ENCODE assay signal across 20 mouse cellular contexts in the genomic region with DNA sequence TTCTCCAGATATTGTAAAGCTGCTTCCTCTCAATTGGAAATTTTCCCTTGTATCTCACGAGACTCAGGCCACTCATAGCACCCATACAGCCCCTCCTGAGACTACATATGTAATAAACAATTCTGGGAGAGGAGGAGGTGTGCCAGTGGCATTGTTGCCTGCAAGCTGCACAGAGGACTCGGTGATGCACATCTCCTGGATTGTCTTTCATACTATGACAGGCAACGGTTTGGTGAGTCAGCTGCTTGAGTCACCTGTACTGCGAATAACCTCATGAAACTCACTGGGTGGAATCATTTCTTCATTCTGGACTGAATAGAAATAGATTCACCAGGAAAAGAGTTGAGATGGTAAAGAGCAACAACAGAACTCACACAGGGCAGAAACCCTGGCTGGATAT.
DNase-seq lines count a peak whose midpoint lies in the region; ATAC-seq and TF ChIP-seq lines count a peak whose summit lies in the region.
"Had no signal": no experiment of that assay in that cellular context is flagged by ENCODE, and none has a peak within 500 bp of the region (broad histone marks: within the 10 kb centered on the region; RNA-seq: fewer than 3 reads in every experiment).

No protein-coding gene starts in this region.

- H3K79me2 ChIP-seq in MEL (ENCODE audit: control insufficient read depth, insufficient read depth, low read length, poor library complexity) = no peaks in the 10 kb centered on the region

- no peaks in the 10 kb centered on the region for H3K4me1 ChIP-seq in forebrain, embryonic 14.5 days (ENCODE audit: control insufficient read depth, insufficient read depth, low read length)
- no peaks in the 10 kb centered on the region for H3K4me1 ChIP-seq in forebrain, postnatal 0 days (ENCODE audit: insufficient read depth)
- H3K4me1 ChIP-seq in MEL (ENCODE audit: control insufficient read depth in 1 of 2, insufficient read depth in 2 of 2, low read length in 2 of 2) = peaks cover 7 to 14% of the 10 kb centered on the region in 2 experiments
- H3K4me1 ChIP-seq: embryonic facial prominence, embryonic 15.5 days; liver, embryonic 15.5 days; midbrain, embryonic 10.5 days; midbrain, embryonic 15.5 days had no signal

- H3K27ac ChIP-seq in forebrain, embryonic 14.5 days (ENCODE audit: low read depth, low read length) = no peak overlapping the region
- no peak overlapping the region for H3K27ac ChIP-seq in forebrain, postnatal 0 days (ENCODE audit: low read depth, low read length)
- H3K27ac ChIP-seq in MEL (ENCODE audit: control insufficient read depth, low read depth, low read length) = no peak overlapping the region
- H3K27ac ChIP-seq: embryonic facial prominence, embryonic 15.5 days; heart, embryonic 10.5 days; hindbrain, embryonic 14.5 days; liver, embryonic 15.5 days; midbrain, embryonic 10.5 days; midbrain, embryonic 15.5 days had no signal

- TF ChIP-seq RAD21 in MEL (IDR thresholded peaks at IDR 0.05; ENCODE audit: low read depth, low read length) = no peak

- intact Hi-C loops in heart, postnatal 25 days (cut with DNase I) = no loop called here

- no peak overlapping the region for H3K4me3 ChIP-seq in forebrain, embryonic 14.5 days (ENCODE audit: low read depth, low read length)
- no peak overlapping the region for H3K4me3 ChIP-seq in forebrain, postnatal 0 days (ENCODE audit: low read depth, low read length)
- H3K4me3 ChIP-seq in MEL (ENCODE audit: control insufficient read depth in 1 of 2, insufficient read depth in 1 of 2, low read depth in 2 of 2, low read length in 2 of 2) = no peak overlapping the region
- H3K4me3 ChIP-seq: embryonic facial prominence, embryonic 15.5 days; heart, embryonic 10.5 days; liver, embryonic 15.5 days; midbrain, embryonic 10.5 days; midbrain, embryonic 15.5 days had no signal

- H3K9ac ChIP-seq in forebrain, embryonic 14.5 days (ENCODE audit: low read length) = no peak overlapping the region
- no peak overlapping the region for H3K9ac ChIP-seq in forebrain, postnatal 0 days
- H3K9ac ChIP-seq in MEL (ENCODE audit: control insufficient read depth, low read depth, low read length, poor library complexity, severe bottlenecking) = no peak overlapping the region
- H3K9ac ChIP-seq: embryonic facial prominence, embryonic 15.5 days; hindbrain, embryonic 14.5 days; liver, embryonic 15.5 days; lung, embryonic 14.5 days; midbrain, embryonic 15.5 days had no signal

- no peak for TF ChIP-seq POLR2A in MEL (IDR thresholded peaks at IDR 0.05; ENCODE audit: control insufficient read depth in 1 of 2, insufficient read depth in 1 of 2, low read depth in 1 of 2, low read length in 2 of 2, poor library complexity in 1 of 2)

- TF ChIP-seq CTCF in forebrain, postnatal 0 days (IDR thresholded peaks at IDR 0.05; ENCODE audit: low read depth) = no peak
- TF ChIP-seq CTCF in MEL (IDR thresholded peaks at IDR 0.05 in 2 of 3, conservative IDR thresholded peaks at IDR 0.05 in 1 of 3; ENCODE audit: control insufficient read depth in 1 of 3, insufficient read depth in 1 of 3, low read depth in 2 of 3, low read length in 3 of 3, poor library complexity in 1 of 3, severe bottlenecking in 1 of 3) = no peak

- WGBS in forebrain, embryonic 14.5 days = 86% methylated on average over 4 of the region's 4 CpGs
- WGBS in forebrain, postnatal 0 days = 79% methylated on average over 4 of the region's 4 CpGs

- peak; percentile 18; the same call in 1 of the 2 replicates for ATAC-seq in forebrain, embryonic 14.5 days
- ATAC-seq in forebrain, postnatal 0 days = no peak
- ATAC-seq: midbrain, embryonic 15.5 days had no signal

- H3K9me3 ChIP-seq in forebrain, embryonic 14.5 days (replicated peaks; ENCODE audit: control insufficient read depth, low read length) = no peaks in the 10 kb centered on the region
- H3K9me3 ChIP-seq in forebrain, postnatal 0 days (ENCODE audit: low read length) = no peaks in the 10 kb centered on the region
- no peaks in the 10 kb centered on the region for H3K9me3 ChIP-seq in MEL (replicated peaks; ENCODE audit: insufficient read depth, low read length)
- H3K9me3 ChIP-seq: embryonic facial prominence, embryonic 15.5 days; heart, embryonic 10.5 days; liver, embryonic 15.5 days; midbrain, embryonic 10.5 days; midbrain, embryonic 15.5 days had no signal

- H3K36me3 ChIP-seq in forebrain, embryonic 14.5 days (ENCODE audit: control insufficient read depth, insufficient read depth, low read length) = no peaks in the 10 kb centered on the region
- H3K36me3 ChIP-seq in forebrain, postnatal 0 days (ENCODE audit: insufficient read depth) = no peaks in the 10 kb centered on the region
- H3K36me3 ChIP-seq in MEL (ENCODE audit: control insufficient read depth in 1 of 2, insufficient read depth in 2 of 2, low read length in 2 of 2) = peaks cover 0 to 15% of the 10 kb centered on the region in 2 experiments; a peak in 2 of 4 replicates
- H3K36me3 ChIP-seq: embryonic facial prominence, embryonic 15.5 days; heart, embryonic 10.5 days; liver, embryonic 15.5 days; midbrain, embryonic 10.5 days; midbrain, embryonic 15.5 days had no signal

- H3K4me2 ChIP-seq in forebrain, embryonic 14.5 days (ENCODE audit: low read length) = no peak overlapping the region
- no peak overlapping the region for H3K4me2 ChIP-seq in forebrain, postnatal 0 days (ENCODE audit: low read depth)
- H3K4me2 ChIP-seq: embryonic facial prominence, embryonic 15.5 days; hindbrain, embryonic 14.5 days; liver, embryonic 15.5 days; lung, embryonic 14.5 days; midbrain, embryonic 15.5 days had no signal

- DNase-seq in forebrain, embryonic 14.5 days (ENCODE audit: low spot score) = no peak
- no peak for DNase-seq in forebrain, postnatal 0 days
- DNase-seq in A20 (ENCODE audit: low read depth, low spot score) (peak; percentile 45), MEL (ENCODE audit: low read depth, low spot score) (peak; percentile 19)
- peak; percentile 31 for DNase-seq in brain, adult 2 months (ENCODE audit: low read depth, low spot score)
- DNase-seq in frontal cortex, postnatal 36 days (ENCODE audit: low spot score in 2 of 2) = no peak
- DNase-seq in heart, postnatal 25 days (ENCODE audit: low spot score) = no peak
- no peak for DNase-seq in embryo, embryonic 11 days
- DNase-seq: gastrocnemius, postnatal 25 days; heart, adult 11 months; kidney, adult 11 months; kidney, postnatal 14 days; lung, postnatal 14 days had no signal

- TF ChIP-seq EP300 in MEL (IDR thresholded peaks at IDR 0.05; ENCODE audit: low read depth in 1 of 2, low read length in 2 of 2) = no peak

- H3K27me3 ChIP-seq in forebrain, embryonic 14.5 days (replicated peaks; ENCODE audit: control insufficient read depth, insufficient read depth, low read length) = no peaks in the 10 kb centered on the region
- H3K27me3 ChIP-seq in forebrain, postnatal 0 days (ENCODE audit: insufficient read depth, low read length) = no peaks in the 10 kb centered on the region
- H3K27me3 ChIP-seq in MEL (ENCODE audit: control insufficient read depth in 1 of 2, insufficient read depth in 2 of 2, low read length in 2 of 2) = no peaks in the 10 kb centered on the region
- H3K27me3 ChIP-seq: embryonic facial prominence, embryonic 15.5 days; liver, embryonic 15.5 days; midbrain, embryonic 15.5 days had no signal

TF ChIP-seq in MEL, 35 proteins besides CTCF, POLR2A, EP300 and RAD21:
- TF ChIP-seq UBTF (IDR thresholded peaks at IDR 0.05; ENCODE audit: borderline replicate concordance, insufficient read depth, low read depth, low read length) (no peak), KAT2A (conservative IDR thresholded peaks at IDR 0.05; ENCODE audit: low read depth, low read length) (no peak), ZMIZ1 (IDR thresholded peaks at IDR 0.05; ENCODE audit: low read depth, low read length) (no peak), MAZ (IDR thresholded peaks at IDR 0.05; ENCODE audit: low read depth, low read length) (no peak), ZNF384 (IDR thresholded peaks at IDR 0.05; ENCODE audit: low read depth, low read length) (no peak), NRF1 (IDR thresholded peaks at IDR 0.05; ENCODE audit: insufficient read depth, low read depth, low read length, poor library complexity, severe bottlenecking) (no peak), ZC3H11A (IDR thresholded peaks at IDR 0.05; ENCODE audit: low read depth, low read length) (no peak)

Comparison
In these comparisons a context has a peak if more than half of its experiments do, and no peak if none do; other contexts are left out.
1. DNase-seq: peak in A20 (single experiment), MEL (single experiment) and brain, adult 2 months (single experiment); none in forebrain, embryonic 14.5 days (single experiment), forebrain, postnatal 0 days (single experiment), frontal cortex, postnatal 36 days (0 of 2), heart, postnatal 25 days (single experiment) and embryo, embryonic 11 days (single experiment).